ENCODE assay signal across 8 mouse cellular contexts in genomic region chr7:5080010-5080751, GRCm38 (mm10). TPM values are rescaled to one million over a fixed set of nuclear protein-coding genes. Genes with fewer than 3 reads are reported as not detected.
DNase-seq lines count a peak whose midpoint lies in the region; ATAC-seq and TF ChIP-seq lines count a peak whose summit lies in the region.

TSS of gene Epn1 (plus strand) at chr7:5080235.

- peak within 1 kb of the TSS; percentile 70 for H3K27ac ChIP-seq in ES-E14 (ENCODE audit: insufficient read depth, low read depth, low read length, poor library complexity, severe bottlenecking)
- peak within 1 kb of the TSS; percentile 86 for H3K27ac ChIP-seq in forebrain, embryonic 16.5 days (ENCODE audit: low read length)
- peak within 1 kb of the TSS; percentile 93 for H3K27ac ChIP-seq in layer of hippocampus, adult 2 months
- H3K27ac ChIP-seq in lung, embryonic 14.5 days (ENCODE audit: low read depth), result peak within 1 kb of the TSS; percentile 95
- H3K27ac ChIP-seq in olfactory bulb, adult 2 months (ENCODE audit: insufficient read depth, low read depth, low read length), result peak within 1 kb of the TSS; percentile 65
- no peak within 1 kb of the TSS; the same call in 1 of the 2 replicates for H3K27ac ChIP-seq in thymus, adult 2 months (ENCODE audit: control insufficient read depth, insufficient read depth, low read length)

- peak within 1 kb of the TSS; percentile 81 to 97 for H3K4me3 ChIP-seq in ES-E14 (ENCODE audit: insufficient read depth in 1 of 2, low read depth in 1 of 2, low read length in 2 of 2, poor library complexity in 1 of 2, severe bottlenecking in 1 of 2)
- peak within 1 kb of the TSS; percentile 89 for H3K4me3 ChIP-seq in forebrain, embryonic 16.5 days (replicated peaks; ENCODE audit: low read length)
- peak within 1 kb of the TSS; percentile 83 for H3K4me3 ChIP-seq in layer of hippocampus, adult 2 months
- H3K4me3 ChIP-seq in lung, embryonic 14.5 days (ENCODE audit: low read depth, low read length), result peak within 1 kb of the TSS; percentile 98
- peak within 1 kb of the TSS; percentile 94 for H3K4me3 ChIP-seq in olfactory bulb, adult 2 months (ENCODE audit: insufficient read depth, low read depth, low read length)
- peak within 1 kb of the TSS; percentile 78 for H3K4me3 ChIP-seq in thymus, adult 2 months (ENCODE audit: control insufficient read depth, insufficient read depth, low read length)

- peak within 1 kb of the TSS; percentile 91 for H3K9ac ChIP-seq in ES-E14 (ENCODE audit: insufficient read depth, low read depth, low read length, poor library complexity, severe bottlenecking)
- peak within 1 kb of the TSS; percentile 96 for H3K9ac ChIP-seq in forebrain, embryonic 16.5 days (replicated peaks; ENCODE audit: low read depth, low read length)
- H3K9ac ChIP-seq in lung, embryonic 14.5 days, result peak within 1 kb of the TSS; percentile 95

- peak; percentile 56; the same call in 1 of the 2 replicates for TF ChIP-seq POLR2A in olfactory bulb, adult 2 months (IDR thresholded peaks at IDR 0.05; ENCODE audit: insufficient read depth, low read depth, low read length)
- TF ChIP-seq POLR2A in thymus, adult 2 months (IDR thresholded peaks at IDR 0.05; ENCODE audit: control insufficient read depth, extremely low read depth, insufficient read depth, low read length, poor library complexity), result peak; percentile 43; the same call in 1 of the 2 replicates

- WGBS in forebrain, embryonic 16.5 days, result under 1% methylated on average over 74 of the region's 81 CpGs
- WGBS in lung, embryonic 14.5 days, result under 1% methylated on average over 81 of the region's 81 CpGs
- under 1% methylated on average over 81 of the region's 81 CpGs for whole genome bisulfite sequencing in olfactory bulb, adult 2 months
- under 1% methylated on average over 81 of the region's 81 CpGs for WGBS in thymus, adult 2 months

- no peaks in the 10 kb centered on the region for H3K9me3 ChIP-seq in ES-E14 (ENCODE audit: control insufficient read depth, insufficient read depth, low read depth, low read length)
- no peaks in the 10 kb centered on the region for H3K9me3 ChIP-seq in forebrain, embryonic 16.5 days (ENCODE audit: control insufficient read depth, low read length)
- no peaks in the 10 kb centered on the region for H3K9me3 ChIP-seq in lung, embryonic 14.5 days (ENCODE audit: low read depth, low read length)

- in situ Hi-C loops in ES-E14 (cut with MboI; ENCODE audit: low sequenced_read_pairs in 2 of 2, unreplicated experiment in 2 of 2), result no loop called here

- DNase-seq in ES-E14 (ENCODE audit: low read depth, low spot score), result peak; percentile 91
- DNase-seq in cerebellum, adult 11-12 months, result peak; percentile 97
- DNase-seq in heart, postnatal 36 days, result peak; percentile 95 to 97
- peak; percentile 97 to 98 for DNase-seq in layer of hippocampus, adult 2 months (ENCODE audit: low spot score in 2 of 2)
- DNase-seq in lung, embryonic 14.5 days, result peak; percentile 99
- DNase-seq in thymus, adult 2 months, result peak; percentile 96

- peak; percentile 98 for ATAC-seq in forebrain, embryonic 16.5 days
- peak; percentile 98 for ATAC-seq in lung, embryonic 14.5 days (ENCODE audit: insufficient read depth)

- no peak for TF ChIP-seq CTCF in layer of hippocampus, adult 2 months (conservative IDR thresholded peaks at IDR 0.05)
- TF ChIP-seq CTCF in lung, embryonic 14.5 days (IDR thresholded peaks at IDR 0.05; ENCODE audit: low read depth), result no peak
- no peak for TF ChIP-seq CTCF in olfactory bulb, adult 2 months (IDR thresholded peaks at IDR 0.05; ENCODE audit: insufficient read depth, low read depth, low read length)
- TF ChIP-seq CTCF in thymus, adult 2 months (IDR thresholded peaks at IDR 0.05; ENCODE audit: borderline replicate concordance, control insufficient read depth, extremely low read depth, insufficient read depth, low read length, poor library complexity), result 0 out of 2 replicates have a peak, but pooled peaks have one; percentile 5

- peaks cover 43% of the 10 kb centered on the region for H3K36me3 ChIP-seq in ES-E14 (ENCODE audit: control insufficient read depth, insufficient read depth, low read length, poor library complexity, severe bottlenecking)
- peaks cover 23% of the 10 kb centered on the region for H3K36me3 ChIP-seq in forebrain, embryonic 16.5 days (ENCODE audit: control insufficient read depth, insufficient read depth)
- H3K36me3 ChIP-seq in lung, embryonic 14.5 days (ENCODE audit: insufficient read depth), result peaks cover 62% of the 10 kb centered on the region
- peaks cover 46% of the 10 kb centered on the region for H3K36me3 ChIP-seq in thymus, adult 2 months (ENCODE audit: control insufficient read depth, insufficient read depth, low read length)

- intact Hi-C loops in heart, postnatal 36 days (cut with DNase I), result loop anchor here (5.0 kb wide), 1 partner anchor 47 kb away; the partner anchor contains the start of gene Rasl2-9

- H3K4me1 ChIP-seq in ES-E14 (ENCODE audit: control insufficient read depth in 2 of 2, insufficient read depth in 2 of 2, low read length in 2 of 2, poor library complexity in 1 of 2), result peaks cover 2 to 3% of the 10 kb centered on the region in 2 experiments; a peak in 1 of 4 replicates
- H3K4me1 ChIP-seq in forebrain, embryonic 16.5 days (replicated peaks; ENCODE audit: control insufficient read depth, insufficient read depth, low read length), result peaks cover 21% of the 10 kb centered on the region
- H3K4me1 ChIP-seq in lung, embryonic 14.5 days (ENCODE audit: insufficient read depth), result no peaks in the 10 kb centered on the region
- H3K4me1 ChIP-seq in olfactory bulb, adult 2 months (ENCODE audit: control insufficient read depth, insufficient read depth, low read length), result peaks cover 15% of the 10 kb centered on the region; the same call in 1 of the 2 replicates
- peaks cover 8% of the 10 kb centered on the region for H3K4me1 ChIP-seq in thymus, adult 2 months (replicated peaks; ENCODE audit: control insufficient read depth, insufficient read depth, low read length)

- H3K27me3 ChIP-seq in forebrain, embryonic 16.5 days (replicated peaks; ENCODE audit: control insufficient read depth, insufficient read depth, low read length), result no peaks in the 10 kb centered on the region
- H3K27me3 ChIP-seq in lung, embryonic 14.5 days (ENCODE audit: insufficient read depth, low read length), result no peaks in the 10 kb centered on the region
- H3K27me3 ChIP-seq in thymus, adult 2 months (ENCODE audit: control insufficient read depth, insufficient read depth, low read length), result no peaks in the 10 kb centered on the region

- peak within 1 kb of the TSS; percentile 90 for H3K4me2 ChIP-seq in forebrain, embryonic 16.5 days (ENCODE audit: low read length)
- peak within 1 kb of the TSS; percentile 87 for H3K4me2 ChIP-seq in lung, embryonic 14.5 days

TF ChIP-seq in ES-E14, 5 proteins besides CTCF, POLR2A, EP300 and RAD21:
- TF ChIP-seq ZC3H11A (IDR thresholded peaks at IDR 0.05; ENCODE audit: borderline replicate concordance, low read depth, low read length) (no peak), HCFC1 (IDR thresholded peaks at IDR 0.05; ENCODE audit: borderline replicate concordance, insufficient read depth, low read length) (peak; percentile 84), CHD2 (IDR thresholded peaks at IDR 0.05; ENCODE audit: low read depth, low read length) (peak; percentile 55; the same call in 1 of the 2 replicates), MAFK (IDR thresholded peaks at IDR 0.05; ENCODE audit: insufficient read depth, low read depth, low read length) (no peak), ZNF384 (IDR thresholded peaks at IDR 0.05; ENCODE audit: low read depth, low read length) (no peak)

RNA-seq across cellular contexts. Expression of gene Epn1, which starts in this region (rescaled TPM):
- 51.8 and 59.1 TPM in 2 replicates for total RNA-seq in ES-E14 (2012; rRNA removed)
- polyA plus RNA-seq in forebrain, embryonic 16.5 days (2015; fragmentation: Nextera tagmentation; extraction: Ambion mirVana), result 97.9 and 104 TPM in 2 replicates
- 100 to 1,000 TPM; 176 to 184 TPM for total RNA-seq in heart, postnatal 36 days (2021)
- total RNA-seq in layer of hippocampus, adult 2 months (2021), result 100 to 1,000 TPM; 540 to 559 TPM
- 76.0 and 77.9 TPM in 2 replicates for polyA plus RNA-seq in lung, embryonic 14.5 days (2014; fragmentation: Nextera tagmentation; extraction: Ambion mirVana)
- polyA plus RNA-seq in olfactory bulb, adult 2 months (2012; ENCODE audit: insufficient read depth, insufficient read length, low replicate concordance, missing spikeins), result not detected in 2 replicates
- 230 and 280 TPM in 2 replicates for polyA plus RNA-seq in thymus, adult 2 months (2012; rRNA removed)
